Mouse (Mus musculus) thymus, adult 2 months (tissue): ENCODE measurements around the gene Irf2.

ENCODE experiments used
- CTCF ChIP-seq: fragments of 200-500 bp; IDR thresholded peaks from 2 replicates; pipeline ENCODE4 v1.5.1; 2012; ENCODE audit warnings: mild to moderate bottlenecking, control low read depth, low read length, moderate library complexity, borderline replicate concordance; ENCODE audit not compliant: control insufficient read depth, poor library complexity, insufficient read depth; ENCODE audit errors: extremely low read depth
- POLR2A ChIP-seq: fragments of 200-500 bp; IDR thresholded peaks from 2 replicates; pipeline ENCODE4 v1.6.1; 2012; ENCODE audit warnings: mild to moderate bottlenecking, low read length, control low read depth, moderate library complexity; ENCODE audit not compliant: control insufficient read depth, poor library complexity, insufficient read depth; ENCODE audit errors: extremely low read depth

GRCm38 (mm10) chr8:46759562-46759961 lies 20.0 kb downstream of the Irf2 start:
- TF ChIP-seq POLR2A (no peak), CTCF (no peak)
